Mouse (Mus musculus) hematopoietic stem cell, adult 5-6 weeks (primary cell): ENCODE data around the gene Ppp4r3a. TPM values are rescaled to one million over a fixed set of nuclear protein-coding genes. Genes with fewer than 3 reads are reported as not detected.
A peak's percentile ranks its signal among the peaks of the same experiment; 100 is the strongest.
"Not testable (repeated sequence)": the region's sequence is repeated elsewhere in the genome, so short reads cannot be mapped to it uniquely, and the experiment has no call there.

Experiments used
- ATAC-seq, 2 experiments: fragments of 125-278 bp in 1 of 2; replicated peaks in 1 of 2; 2 replicates each; pipeline ENCODE4 v1.8.0; 2016 to 2017; ENCODE audit warnings: inconsistent platforms in 2 of 2, mild to moderate bottlenecking in 2 of 2, moderate number of reproducible peaks in 2 of 2, low read depth in 1 of 2, moderate TSS enrichment in 1 of 2; ENCODE audit not compliant: low FRiP score in 2 of 2, poor library complexity in 2 of 2, severe bottlenecking in 2 of 2, insufficient read depth in 1 of 2, low TSS enrichment in 1 of 2
- total RNA-seq: library from RNA; stranded (forward); fragments of 172-1452, 232-1000 nt; gene quantifications from 2 replicates; pipeline ENCODE4 v1.2.3, GENCODE M21; 2017

Ppp4r3a gene
- total RNA-seq, 1 experiment from 2014 or later, result 168 TPM

DNA sequence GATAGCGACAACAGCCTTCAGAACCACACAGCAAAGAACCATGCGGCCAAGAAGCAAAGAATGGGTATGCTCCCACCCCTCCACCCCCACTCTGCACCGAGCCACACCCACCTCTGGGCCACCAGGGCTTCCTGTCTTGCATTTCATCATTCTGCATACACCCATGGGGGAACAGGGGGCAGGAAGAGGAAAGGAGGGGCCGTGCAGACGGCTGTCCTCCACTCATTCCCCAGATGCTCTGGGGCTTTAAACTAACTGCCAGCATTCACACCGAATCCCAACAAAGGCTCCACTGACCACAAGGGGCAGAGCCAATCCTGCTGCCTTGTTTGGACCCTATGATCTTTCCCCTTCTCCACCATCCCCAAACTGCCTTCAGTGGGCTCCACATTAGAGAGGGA, 65.5 kb downstream of the Ppp4r3a start:
- ATAC-seq, result peak; percentile 75 to 83

DNA sequence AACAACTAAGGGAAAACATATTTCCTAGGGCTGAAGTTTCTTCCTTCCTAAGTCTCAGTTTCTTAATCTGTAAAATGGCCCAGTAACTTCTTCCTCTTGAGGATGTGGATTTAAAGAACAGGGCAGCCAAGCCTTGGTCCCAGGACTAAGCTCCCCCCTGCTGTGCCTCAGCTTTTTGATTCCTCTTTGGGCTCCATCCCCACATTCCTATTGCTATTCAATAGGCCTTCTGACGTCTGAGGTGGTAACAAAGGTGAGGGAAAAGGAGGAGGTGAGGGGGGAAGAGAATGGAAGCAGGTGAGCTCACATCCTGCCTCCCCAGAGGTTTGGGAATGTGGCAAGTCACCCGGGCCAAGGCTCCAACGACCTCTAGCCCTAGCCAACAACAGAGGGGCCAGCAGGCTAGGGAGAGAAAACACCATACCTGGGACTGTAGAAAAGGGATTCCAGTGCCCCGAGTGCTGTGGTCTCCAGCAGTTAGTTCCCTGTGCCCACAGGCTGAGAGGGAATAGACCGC, 67.0 kb downstream of the Ppp4r3a start:
- ATAC-seq, result no peak

DNA sequence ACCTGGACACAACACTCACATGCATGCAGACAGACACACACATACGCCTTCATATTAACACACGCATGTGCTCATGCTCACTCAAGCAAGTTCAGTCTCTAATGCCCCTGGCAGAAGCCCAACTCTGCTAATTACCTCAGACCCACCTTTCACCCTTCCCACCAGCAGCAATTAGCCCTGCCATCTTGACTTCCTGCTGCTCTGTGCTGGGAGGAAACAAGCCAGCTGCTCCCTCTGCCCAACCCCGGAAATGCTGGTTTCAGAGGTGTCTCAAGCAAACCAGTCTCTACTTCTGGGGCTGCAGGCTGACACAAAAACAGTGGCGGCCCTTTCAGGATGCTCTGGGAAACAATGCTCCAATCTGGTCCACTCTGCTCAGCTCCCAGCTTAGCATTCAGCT, 67.6 kb downstream of the Ppp4r3a start:
- ATAC-seq, result peak; percentile 65 to 77

DNA sequence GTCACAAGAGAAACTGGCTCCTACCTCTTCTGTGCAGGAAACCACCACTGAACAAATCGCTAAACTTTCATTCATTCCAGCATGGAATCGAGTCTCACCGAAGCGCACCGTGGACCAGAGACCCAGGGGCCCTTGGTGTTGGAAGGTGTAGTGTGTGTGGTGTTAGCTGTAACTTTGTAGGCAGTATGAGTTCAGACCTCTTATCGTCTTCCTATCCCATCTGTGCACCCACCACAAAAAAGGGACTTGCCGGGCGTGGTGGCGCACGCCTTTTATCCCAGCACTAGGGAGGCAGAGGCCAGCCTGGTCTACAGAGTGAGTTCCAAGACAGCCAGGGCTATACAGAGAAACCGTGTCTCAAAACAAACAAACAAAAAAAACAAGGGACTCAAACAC, 68.3 kb downstream of the Ppp4r3a start:
- no peak for ATAC-seq

DNA sequence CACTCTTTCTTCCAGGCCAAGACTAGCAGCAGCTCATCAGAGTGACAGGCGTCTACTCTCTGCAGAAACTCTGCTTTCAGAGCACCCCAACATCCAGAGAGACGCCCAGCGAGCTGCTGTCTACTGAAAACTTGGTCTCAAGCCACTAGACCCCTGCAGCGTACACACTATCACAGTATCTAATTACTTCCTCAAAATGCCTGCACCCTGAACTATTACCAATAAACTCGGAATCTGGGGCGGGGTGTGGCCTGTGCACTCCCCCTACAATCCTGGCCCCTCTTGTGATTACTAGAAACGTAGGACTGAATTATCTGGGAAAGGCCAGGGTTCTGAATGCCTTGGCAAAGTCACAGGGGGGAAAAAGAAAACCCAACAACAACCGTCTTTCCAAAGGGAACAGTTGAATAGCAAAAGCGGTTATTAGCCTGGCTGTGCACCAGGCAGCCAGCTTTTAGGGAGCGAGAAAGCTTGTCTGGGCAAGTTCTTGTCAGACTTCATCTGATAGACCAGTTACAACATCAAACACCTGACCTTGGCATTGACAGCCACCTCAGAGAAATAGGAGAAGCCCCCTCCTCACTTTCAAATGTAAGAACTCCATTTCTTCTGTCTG, 68.8 kb downstream of the Ppp4r3a start:
- ATAC-seq, result no peak

DNA sequence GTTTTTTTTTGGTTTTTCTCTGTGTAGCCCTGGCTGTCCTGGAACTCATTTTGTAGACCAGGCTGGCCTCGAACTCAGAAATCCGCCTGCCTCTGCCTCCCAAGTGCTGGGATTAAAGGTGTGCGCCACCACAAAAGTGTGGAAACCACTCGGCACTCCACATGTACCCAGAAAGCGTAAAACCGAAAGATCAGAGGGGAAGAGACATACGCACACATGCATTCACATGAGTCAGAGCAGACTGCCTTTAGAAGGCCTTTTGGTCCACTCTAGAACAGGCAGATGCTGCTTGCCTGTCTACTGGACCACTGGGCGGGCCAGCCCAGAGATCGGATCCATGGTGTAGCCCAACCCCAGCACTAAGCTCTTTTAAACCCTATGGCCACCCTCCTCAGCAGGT, 69.8 kb downstream of the Ppp4r3a start:
- ATAC-seq, result not testable (repeated sequence)

DNA sequence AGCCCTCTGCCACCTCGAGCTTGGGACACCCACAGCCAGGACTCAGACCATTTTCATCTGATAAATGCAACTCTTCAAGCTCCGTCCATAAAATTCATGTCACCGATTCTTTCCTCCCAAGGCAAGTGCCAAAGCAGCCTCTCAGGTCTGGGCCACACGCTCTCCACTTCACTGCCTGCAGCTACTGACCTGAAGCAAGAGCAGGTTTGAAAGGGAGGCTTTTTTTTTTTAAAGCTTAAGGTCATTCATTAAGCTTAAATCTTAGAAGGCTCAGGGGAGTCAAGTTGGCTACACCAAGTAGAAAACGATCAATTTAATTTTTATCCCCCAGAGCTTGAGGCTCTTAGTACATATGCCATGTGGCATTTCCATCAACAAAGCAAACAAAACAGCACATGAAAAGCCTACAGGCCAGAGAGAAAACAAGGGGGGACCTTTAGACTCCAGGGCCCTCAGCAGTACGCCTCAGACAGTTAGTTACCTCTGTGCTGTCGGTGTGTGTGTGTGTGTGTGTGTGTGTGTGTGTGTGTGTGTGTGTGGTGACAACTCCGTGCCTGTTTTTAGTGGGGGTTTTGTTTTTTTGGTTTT, 70.3 kb downstream of the Ppp4r3a start:
- ATAC-seq, result no peak

DNA sequence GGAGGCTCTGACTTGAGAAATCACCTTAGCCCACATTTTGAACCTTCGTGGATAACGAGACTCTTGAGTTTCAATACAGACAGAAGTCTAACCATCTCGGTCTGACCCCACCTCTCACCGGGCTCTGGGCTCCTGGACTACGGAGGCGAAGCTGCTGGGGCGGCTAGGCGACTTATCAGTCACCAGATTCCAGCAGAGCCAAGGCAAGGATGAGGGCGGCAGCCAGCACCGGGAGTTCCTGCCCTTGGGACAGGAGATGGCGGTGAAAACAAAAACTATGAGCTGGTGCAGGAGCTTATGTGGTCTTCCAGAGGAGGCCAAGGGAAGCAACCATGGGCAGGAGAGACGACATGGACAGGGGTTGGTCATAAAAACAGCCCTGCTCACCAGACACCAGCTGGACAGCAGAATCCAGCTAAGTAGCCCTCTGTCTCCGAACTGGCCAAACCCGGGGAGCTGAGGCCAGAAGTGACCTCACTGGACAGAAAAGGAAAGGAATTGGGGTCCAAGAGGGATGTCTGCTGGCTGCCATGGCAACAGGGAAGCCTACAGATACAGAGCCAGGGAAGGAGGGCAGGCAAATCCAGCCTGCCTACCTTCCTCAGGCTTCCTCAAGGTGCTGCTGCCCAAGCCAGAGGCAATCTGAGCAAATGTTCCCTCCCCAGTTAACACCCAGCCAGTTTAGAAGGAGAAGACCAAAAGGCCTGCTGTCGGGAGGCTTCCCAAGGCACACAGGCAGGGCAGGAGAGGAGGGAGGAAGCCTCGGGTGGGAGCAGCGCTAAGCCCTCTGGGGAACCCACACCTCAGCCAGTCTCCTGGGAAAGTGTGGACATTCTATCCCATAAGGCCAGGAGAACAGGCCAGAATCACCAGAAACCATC, 71.1 kb downstream of the Ppp4r3a start:
- no peak for ATAC-seq

DNA sequence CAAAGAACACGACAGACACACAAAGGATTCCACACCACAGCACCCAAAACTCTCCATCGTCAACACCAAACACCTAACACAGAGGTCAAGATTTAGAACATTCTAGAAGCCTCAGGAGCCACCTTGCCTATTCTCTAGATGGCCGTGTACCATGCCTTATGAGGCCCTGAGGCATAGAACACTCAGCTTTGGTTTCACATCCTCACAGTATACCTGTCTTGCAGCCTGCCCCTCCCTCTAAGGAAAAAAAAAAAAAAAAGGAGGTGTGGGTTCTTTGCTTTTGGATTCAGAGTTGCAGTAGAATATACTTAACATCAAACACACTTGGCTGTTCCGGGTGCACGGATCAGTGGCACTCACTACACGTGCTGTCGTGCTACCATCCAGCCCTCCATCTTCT, 72.5 kb downstream of the Ppp4r3a start:
- ATAC-seq, result no peak

DNA sequence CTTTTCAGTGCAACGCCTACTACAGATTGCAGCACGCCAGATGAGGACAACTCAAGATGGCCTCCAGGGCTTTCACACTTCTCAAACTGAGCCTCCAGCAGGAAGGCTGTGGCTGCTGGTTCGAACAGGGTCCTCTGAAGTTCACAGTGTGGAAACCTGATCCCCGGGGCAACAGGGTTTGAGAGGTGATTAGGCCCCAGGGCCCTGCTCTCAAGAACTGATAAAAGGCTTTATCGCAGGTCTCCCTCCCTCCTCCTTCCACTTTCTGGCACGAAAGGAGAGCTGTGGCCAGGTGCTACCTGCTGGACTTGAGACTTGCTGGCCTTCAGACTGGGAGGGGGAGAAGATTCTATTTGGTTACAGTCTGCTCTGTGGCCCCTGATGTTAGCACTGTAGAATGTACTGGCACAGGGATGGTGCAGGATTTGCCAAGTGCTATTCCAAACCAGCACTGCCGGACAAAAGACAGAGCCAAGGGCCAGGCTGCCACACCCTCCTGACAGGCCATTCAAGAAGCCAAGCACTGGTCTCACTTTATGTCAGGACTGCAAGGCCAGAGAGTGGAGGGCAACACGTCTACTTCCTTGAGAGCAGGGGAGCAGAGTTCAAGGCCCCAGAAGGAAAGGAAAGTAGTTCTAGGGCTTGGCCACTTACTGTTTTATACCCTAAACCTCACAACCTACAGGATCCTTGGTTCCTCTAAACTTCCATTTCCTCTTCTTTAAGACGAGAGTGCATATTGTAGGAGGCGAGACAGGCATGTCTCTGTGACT, 73.2 kb downstream of the Ppp4r3a start:
- no peak for ATAC-seq

DNA sequence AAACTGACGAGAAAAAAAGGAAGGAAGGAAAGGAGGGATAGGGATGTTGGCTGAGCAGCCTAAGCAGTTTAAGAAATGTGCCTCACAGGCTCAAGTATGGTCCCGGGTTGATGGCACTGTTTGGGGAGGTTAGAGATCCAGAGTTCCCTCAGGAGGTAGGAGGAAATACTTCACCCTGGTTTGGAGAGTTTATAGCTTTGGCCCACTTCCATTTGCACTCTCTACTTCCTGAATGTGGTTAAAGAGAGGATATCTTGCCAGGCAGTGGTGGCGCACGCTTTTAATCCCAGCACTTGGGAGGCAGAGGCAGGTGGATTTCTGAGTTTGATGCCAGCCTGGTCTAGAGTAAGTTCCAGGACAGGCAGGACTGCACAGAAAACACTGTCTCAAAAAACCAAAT, 74.3 kb downstream of the Ppp4r3a start:
- ATAC-seq, result no peak

DNA sequence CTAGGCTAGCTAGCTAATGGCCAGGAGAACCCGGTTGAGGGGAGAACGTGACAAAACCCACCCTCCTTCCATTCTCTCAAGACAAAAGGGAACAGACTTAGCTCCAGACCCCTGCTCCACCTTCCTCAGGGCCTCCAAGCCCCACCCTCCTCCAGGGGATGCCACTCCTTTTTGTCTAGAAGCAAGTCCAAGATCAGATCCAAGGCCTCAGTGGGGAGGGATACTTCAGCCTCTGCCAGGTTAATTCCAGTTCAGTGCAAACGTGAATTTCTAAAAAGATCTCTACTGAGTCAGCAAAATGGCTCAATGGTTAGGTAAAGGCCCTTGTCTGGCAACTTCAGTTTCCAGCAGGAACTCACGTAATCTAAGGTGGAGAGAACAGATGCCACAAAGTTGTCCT, 74.9 kb downstream of the Ppp4r3a start:
- no peak for ATAC-seq

DNA sequence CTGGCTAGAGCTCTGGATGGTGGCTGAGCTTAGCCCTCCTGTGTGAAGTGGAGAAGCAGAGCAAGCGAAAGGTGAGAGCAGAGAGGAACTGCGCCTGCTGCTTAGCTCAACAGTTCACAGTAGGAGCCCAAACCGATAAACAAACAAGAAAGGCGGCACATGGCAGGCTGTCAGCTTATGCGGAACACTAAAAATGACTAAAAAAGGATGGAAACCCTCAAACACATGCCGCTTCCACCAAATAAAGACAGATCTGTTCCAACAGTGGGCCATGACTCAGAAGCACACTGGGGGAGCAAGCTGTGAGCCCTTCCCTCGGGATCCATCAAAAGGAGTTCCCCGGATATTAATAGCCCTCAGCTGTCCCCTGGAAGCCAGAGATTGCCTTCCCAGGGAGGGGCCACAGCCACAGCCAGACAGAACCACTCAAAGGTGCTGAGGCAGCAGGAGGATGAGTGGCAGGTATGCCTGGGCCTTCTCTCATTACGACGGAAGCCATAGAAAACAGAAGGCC, 75.5 kb downstream of the Ppp4r3a start:
- ATAC-seq, result no peak

DNA sequence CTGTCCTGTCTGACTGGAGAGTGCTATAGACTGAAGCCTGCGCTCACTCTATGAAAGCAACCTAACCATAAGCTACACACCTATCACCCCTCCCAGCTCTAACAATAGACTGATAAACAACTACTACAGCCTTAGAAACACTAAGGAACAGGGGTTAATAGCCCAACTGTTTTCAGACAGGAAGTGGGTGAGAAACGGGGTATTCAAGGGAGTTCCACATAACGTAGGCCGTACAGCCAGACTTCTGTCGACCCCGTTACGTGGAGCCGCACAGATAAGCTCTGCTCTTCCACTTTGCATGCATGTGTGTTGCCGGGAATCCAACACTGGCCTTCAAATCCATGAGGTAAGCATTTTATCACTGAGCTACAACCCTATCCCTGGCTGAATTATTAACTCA, 76.1 kb downstream of the Ppp4r3a start:
- ATAC-seq, result peak in 1 of 2 experiments; percentile 46; a peak in 1 of 4 replicates

DNA sequence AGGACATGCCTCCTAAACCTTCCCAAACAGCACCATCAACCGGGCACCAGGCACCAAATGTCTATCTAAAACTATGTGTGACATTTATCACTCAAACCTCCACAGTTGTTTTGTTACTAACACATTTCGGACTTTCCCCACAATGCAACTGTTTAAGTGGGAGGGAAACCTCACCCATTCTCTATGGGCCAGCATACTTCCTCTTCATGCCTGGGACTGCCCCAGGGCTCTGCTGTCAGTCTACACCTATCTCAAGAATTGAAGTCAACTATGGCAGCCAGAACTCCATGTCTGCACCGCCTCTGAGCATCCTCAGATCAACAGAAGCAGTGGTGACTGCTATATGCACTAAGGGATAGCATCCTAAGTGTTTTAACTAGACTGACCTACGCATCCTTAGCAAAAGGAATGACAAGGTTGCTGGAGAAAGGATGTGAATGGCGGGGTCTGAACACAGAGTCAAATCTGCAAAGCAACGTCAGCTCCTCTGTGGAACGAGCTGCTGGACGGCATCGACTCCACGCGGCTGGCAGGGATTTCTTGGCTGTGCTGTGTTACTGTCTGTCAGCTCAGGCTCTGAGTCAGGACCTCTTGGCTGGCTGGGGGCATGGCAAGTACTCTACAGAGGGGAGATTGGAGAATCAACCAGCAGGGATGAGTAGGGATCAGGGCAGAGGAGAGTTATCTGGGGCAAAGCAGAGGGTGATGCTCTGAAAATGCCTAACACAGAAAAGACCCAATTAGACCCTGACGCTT, 77.7 kb downstream of the Ppp4r3a start:
- ATAC-seq, result peak; percentile 49 to 79; a peak in 3 of 4 replicates

DNA sequence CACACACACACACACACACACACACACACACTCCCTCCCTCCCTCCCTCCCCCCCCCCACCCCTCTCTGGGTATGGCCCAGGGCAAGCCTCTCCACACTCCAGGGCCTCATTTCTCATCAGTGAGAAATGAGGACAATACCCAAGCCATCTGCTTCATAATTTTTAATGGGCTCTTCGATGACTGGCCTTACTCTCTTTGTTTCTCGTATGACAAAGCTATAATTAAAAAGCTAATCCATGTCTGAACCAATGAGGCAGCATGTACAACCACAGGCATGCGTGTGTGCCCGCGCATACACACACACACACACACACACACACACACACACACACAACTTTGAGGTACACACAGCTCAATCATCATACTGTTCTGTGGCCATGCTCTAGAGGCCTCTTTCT, 78.5 kb downstream of the Ppp4r3a start:
- no peak for ATAC-seq
